Mouse (Mus musculus) lung, postnatal 0 days (tissue): ENCODE measurements at regions not wholly inside any gene's neighbourhood (a gene's known extent, or its start where the extent isn't known, plus 50 kb on each side); places are given as distances from the start of the nearest gene placed in this dataset.

Experiments
- CTCF ChIP-seq: IDR thresholded peaks from 2 replicates; pipeline ENCODE4 v1.5.1; 2016; ENCODE audit warnings: antibody characterized with exemption, mild to moderate bottlenecking
- EP300 ChIP-seq: IDR thresholded peaks from 2 replicates; pipeline ENCODE4 v1.6.1; 2016; ENCODE audit warnings: antibody characterized with exemption, mild to moderate bottlenecking, control low read depth

- TF ChIP-seq CTCF = no peak
- TF ChIP-seq EP300 = no peak
Observed at GRCm38 (mm10) chr12:109738201-109738600, 138.1 kb upstream of the Rtl1 start.
